Mouse (Mus musculus) CD4-positive helper T cell, adult 2 months (primary cell): ENCODE measurements around the gene Ptprcap.

ENCODE experiments used
- DNase-seq: peaks from one replicate; pipeline ENCODE4 v3.0.0-alpha.2; 2012; ENCODE audit warnings: low read depth, missing footprints, low spot score

Ptprcap gene

GRCm38 (mm10) chr19:4166678-4167476, 13.5 kb downstream of the Ptprcap start:
- DNase-seq, result no peak

- DNase-seq, result peak; percentile 99
Measured at GRCm38 (mm10) chr19:4169378-4169784, 16.0 kb downstream of the Ptprcap start.

GRCm38 (mm10) chr19:4169810-4170209, 16.4 kb downstream of the Ptprcap start:
- DNase-seq, result no peak

GRCm38 (mm10) chr19:4170723-4171392, 17.5 kb downstream of the Ptprcap start:
- no peak for DNase-seq

- DNase-seq, result no peak
Measured at GRCm38 (mm10) chr19:4171393-4172290, 18.2 kb downstream of the Ptprcap start.

- DNase-seq, result no peak
Measured at GRCm38 (mm10) chr19:4172925-4173324, 19.5 kb downstream of the Ptprcap start.

GRCm38 (mm10) chr19:4175368-4175947, 22.1 kb downstream of the Ptprcap start, which contains the start of gene Carns1:
Gene Carns1 (minus strand): TSS chr19:4175479.
- no peak for DNase-seq

- no peak for DNase-seq
Measured at GRCm38 (mm10) chr19:4180411-4180810, 27.0 kb downstream of the Ptprcap start.

- peak; percentile 77 for DNase-seq
Measured at GRCm38 (mm10) chr19:4181892-4182291, 28.5 kb downstream of the Ptprcap start.

- no peak for DNase-seq
Measured at GRCm38 (mm10) chr19:4183689-4184088, 30.3 kb downstream of the Ptprcap start.

- DNase-seq, result peak; percentile 88
Measured at GRCm38 (mm10) chr19:4184976-4185975, 31.9 kb downstream of the Ptprcap start.

- DNase-seq, result no peak
Measured at GRCm38 (mm10) chr19:4187303-4187702, 33.9 kb downstream of the Ptprcap start.

- DNase-seq, result peak; percentile 49
Measured at GRCm38 (mm10) chr19:4189051-4189620, 35.7 kb downstream of the Ptprcap start.

- DNase-seq, result peak; percentile 89
Measured at GRCm38 (mm10) chr19:4190831-4191334, 37.5 kb downstream of the Ptprcap start, which contains the start of gene Tbc1d10c. Gene Tbc1d10c (minus strand): TSS chr19:4191284.

- DNase-seq, result peak; percentile 97
Measured at GRCm38 (mm10) chr19:4191528-4192250, 38.3 kb downstream of the Ptprcap start, which contains the start of gene Ppp1ca. Gene Ppp1ca (plus strand): TSS chr19:4192065.

GRCm38 (mm10) chr19:4192251-4192985, 39.0 kb downstream of the Ptprcap start:
- DNase-seq, result no peak

- no peak for DNase-seq
Measured at GRCm38 (mm10) chr19:4193129-4193528, 39.7 kb downstream of the Ptprcap start.
